Mouse (Mus musculus) common myeloid progenitor, adult 5-6 weeks (primary cell): ENCODE data around the gene Prex1. TPM values are rescaled to one million over a fixed set of nuclear protein-coding genes. Genes with fewer than 3 reads are reported as not detected.

ENCODE experiments used
- ATAC-seq: replicated peaks from 2 replicates; pipeline ENCODE4 v1.8.0; 2016; ENCODE audit warnings: low read depth, mild to moderate bottlenecking, moderate TSS enrichment, inconsistent platforms; ENCODE audit not compliant: poor library complexity, severe bottlenecking
- total RNA-seq: library from RNA; stranded (forward); fragments of 200-1000, 187-1606 nt; gene quantifications from 2 replicates; pipeline ENCODE4 v1.2.3, GENCODE M21; 2017

Prex1 gene
- total RNA-seq, 1 experiment from 2014 or later: 26.2 TPM

- ATAC-seq: peak; percentile 88
These were observed 48.2 kb downstream of the Prex1 start for GRCm38 (mm10) chr2:166665244-166665922.

- ATAC-seq: no peak
These were observed 49.1 kb downstream of the Prex1 start for GRCm38 (mm10) chr2:166664506-166664905.

GRCm38 (mm10) chr2:166663250-166663961 lies 50.2 kb downstream of the Prex1 start:
- ATAC-seq: no peak

GRCm38 (mm10) chr2:166662595-166663160 lies 51.0 kb downstream of the Prex1 start:
- ATAC-seq: 0 out of 2 replicates have a peak, but pooled peaks have one; percentile 4

- no peak for ATAC-seq
These were observed 51.7 kb downstream of the Prex1 start for GRCm38 (mm10) chr2:166661971-166662370.

GRCm38 (mm10) chr2:166661498-166661897 lies 52.1 kb downstream of the Prex1 start:
- ATAC-seq: no peak

- no peak for ATAC-seq
These were observed 55.3 kb downstream of the Prex1 start for GRCm38 (mm10) chr2:166658380-166658779.

- no peak for ATAC-seq
These were observed 56.1 kb downstream of the Prex1 start for GRCm38 (mm10) chr2:166657451-166658011.

GRCm38 (mm10) chr2:166656630-166657029 lies 57.0 kb downstream of the Prex1 start:
- ATAC-seq: peak; percentile 57

- peak; percentile 50 for ATAC-seq
These were observed 57.7 kb downstream of the Prex1 start for GRCm38 (mm10) chr2:166655727-166656520.

GRCm38 (mm10) chr2:166655308-166655707 lies 58.3 kb downstream of the Prex1 start:
- no peak for ATAC-seq

- ATAC-seq: no peak
These were observed 58.8 kb downstream of the Prex1 start for GRCm38 (mm10) chr2:166654875-166655274.

GRCm38 (mm10) chr2:166653564-166653963 lies 60.1 kb downstream of the Prex1 start:
- ATAC-seq: no peak

- ATAC-seq: no peak
These were observed 61.0 kb downstream of the Prex1 start for GRCm38 (mm10) chr2:166652672-166653071.

- no peak for ATAC-seq
These were observed 62.2 kb downstream of the Prex1 start for GRCm38 (mm10) chr2:166651317-166652030.

GRCm38 (mm10) chr2:166650414-166650813 lies 63.2 kb downstream of the Prex1 start:
- peak; percentile 53 for ATAC-seq

- ATAC-seq: no peak
These were observed 66.4 kb downstream of the Prex1 start for GRCm38 (mm10) chr2:166647242-166647641.

- ATAC-seq: no peak
These were observed 67.1 kb downstream of the Prex1 start for GRCm38 (mm10) chr2:166646434-166647088.

GRCm38 (mm10) chr2:166644816-166645215 lies 68.8 kb downstream of the Prex1 start:
- no peak for ATAC-seq
